Mouse (Mus musculus) C2C12 (cell line): ENCODE data around the gene Prr14l.
"Not testable (repeated sequence)": the region's sequence is repeated elsewhere in the genome, so short reads cannot be mapped to it uniquely, and the experiment has no call there.

Experiments
- CEBPB ChIP-seq: IDR thresholded peaks from one replicate; pipeline ENCODE4 v1.6.1; 2011; ENCODE audit warnings: low read depth, mild to moderate bottlenecking, control low read depth, moderate library complexity
- CTCF ChIP-seq: IDR thresholded peaks from one replicate; pipeline ENCODE4 v1.5.1; 2011; ENCODE audit not compliant: control insufficient read depth, insufficient read depth, insufficient read length
- FOSL1 ChIP-seq: IDR thresholded peaks from one replicate; pipeline ENCODE4 v1.8.0; 2011; ENCODE audit warnings: mild to moderate bottlenecking, low read length; ENCODE audit not compliant: poor library complexity, insufficient read depth, severe bottlenecking
- MAX ChIP-seq: IDR thresholded peaks from one replicate; pipeline ENCODE4 v1.6.1; 2011; ENCODE audit warnings: mild to moderate bottlenecking, control low read depth
- MYOD1 ChIP-seq: IDR thresholded peaks from one replicate; pipeline ENCODE4 v1.6.1; 2011; ENCODE audit warnings: low read depth; ENCODE audit not compliant: control insufficient read depth, insufficient read length
- MYOG ChIP-seq: IDR thresholded peaks from one replicate; pipeline ENCODE4 v1.6.1; 2011; ENCODE audit not compliant: control insufficient read depth, insufficient read length; ENCODE audit errors: extremely low read depth
- USF1 ChIP-seq: IDR thresholded peaks from one replicate; pipeline ENCODE4 v1.6.1; 2011; ENCODE audit warnings: low read depth, mild to moderate bottlenecking, control low read depth, moderate library complexity

DNA sequence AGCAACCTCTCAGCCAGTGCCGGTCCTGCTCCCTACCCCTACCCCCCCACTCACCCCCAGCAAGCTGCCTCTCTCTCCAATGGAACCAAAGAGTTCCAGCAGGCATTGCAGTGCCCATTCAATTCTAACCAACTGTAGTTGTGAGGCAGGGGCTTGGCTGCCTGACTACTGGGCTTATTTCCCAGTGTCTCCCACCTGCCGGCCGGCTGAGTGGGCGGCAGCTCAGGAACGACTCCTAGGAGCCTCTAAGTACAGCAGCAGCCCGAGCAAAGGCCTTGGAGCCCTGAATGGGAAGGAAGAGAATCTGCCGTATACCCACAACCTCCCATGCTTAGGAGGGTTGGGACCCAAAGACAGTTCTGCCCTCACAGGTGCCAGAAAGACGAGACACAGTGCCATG, 113.2 kb downstream of the Prr14l start:
- TF ChIP-seq CTCF, USF1, MYOG, MYOD1, MAX, FOSL1, CEBPB: not testable (repeated sequence)
